Mouse (Mus musculus): Measurements from ENCODE around the gene Dnajc21. TPM values are rescaled to one million over a fixed set of nuclear protein-coding genes. Genes with fewer than 3 reads are reported as not detected.
A peak's percentile ranks its signal among the peaks of the same experiment; 100 is the strongest.

Gene Dnajc21
- polyA plus RNA-seq, 1 experiment from 2014 or later: 10.4 TPM

GRCm38 (mm10) chr15:10463555-10463954 is 6.8 kb downstream of the Dnajc21 start:
- no peak for DNase-seq

GRCm38 (mm10) chr15:10460986-10461385 is 9.3 kb downstream of the Dnajc21 start:
- no peak for DNase-seq
- H3K9me3 ChIP-seq (ENCODE audit: control insufficient read depth, low read length): no peaks in the 10 kb centered on the region
- H3K4me3 ChIP-seq (replicated peaks; ENCODE audit: low read depth, low read length): no peak overlapping the region
- no peak overlapping the region for H3K9ac ChIP-seq (replicated peaks; ENCODE audit: low read length)
- peaks cover 40% of the 10 kb centered on the region for H3K36me3 ChIP-seq (ENCODE audit: control insufficient read depth, insufficient read depth, low read length)
- H3K27ac ChIP-seq (replicated peaks; ENCODE audit: low read depth, low read length): no peak overlapping the region
- no peaks in the 10 kb centered on the region for H3K4me1 ChIP-seq (ENCODE audit: control insufficient read depth, insufficient read depth, low read length)
- H3K4me2 ChIP-seq (ENCODE audit: low read length): no peak overlapping the region
- no peaks in the 10 kb centered on the region for H3K27me3 ChIP-seq (ENCODE audit: control insufficient read depth, insufficient read depth, low read length)
- no peak for ATAC-seq (ENCODE audit: low FRiP score, low TSS enrichment)
- 95% methylated on average over 12 of the region's 12 CpGs for whole genome bisulfite sequencing

More at GRCm38 (mm10) chr15:10463555-10463954, 6.8 kb downstream of the Dnajc21 start:
- peaks cover 31% of the 10 kb centered on the region for H3K36me3 ChIP-seq (ENCODE audit: control insufficient read depth, insufficient read depth, low read length)
- H3K4me1 ChIP-seq (ENCODE audit: control insufficient read depth, insufficient read depth, low read length): 0 out of 2 replicates have a peak, but pooled peaks cover 4% of the 10 kb centered on the region
- no peak overlapping the region for H3K27ac ChIP-seq (replicated peaks; ENCODE audit: low read depth, low read length)
- ATAC-seq (ENCODE audit: low FRiP score, low TSS enrichment): no peak
- no peak overlapping the region for H3K4me2 ChIP-seq (ENCODE audit: low read length)
- no peak overlapping the region for H3K9ac ChIP-seq (replicated peaks; ENCODE audit: low read length)
- 94% methylated on average over 5 of the region's 5 CpGs for WGBS
- no peaks in the 10 kb centered on the region for H3K27me3 ChIP-seq (ENCODE audit: control insufficient read depth, insufficient read depth, low read length)
- H3K4me3 ChIP-seq (replicated peaks; ENCODE audit: low read depth, low read length): no peak overlapping the region
- H3K9me3 ChIP-seq (ENCODE audit: control insufficient read depth, low read length): no peaks in the 10 kb centered on the region

- Histone ChIP-seq H3K36me3 (ENCODE audit: control insufficient read depth, insufficient read depth, low read length) (peaks cover 48% of the 10 kb centered on the region), H3K4me2 (ENCODE audit: low read length) (no peak overlapping the region), H3K9ac (replicated peaks; ENCODE audit: low read length) (no peak overlapping the region), H3K27ac (replicated peaks; ENCODE audit: low read depth, low read length) (no peak overlapping the region), H3K4me3 (replicated peaks; ENCODE audit: low read depth, low read length) (no peak overlapping the region), H3K27me3 (ENCODE audit: control insufficient read depth, insufficient read depth, low read length) (no peaks in the 10 kb centered on the region), H3K9me3 (ENCODE audit: control insufficient read depth, low read length) (no peaks in the 10 kb centered on the region), H3K4me1 (ENCODE audit: control insufficient read depth, insufficient read depth, low read length) (no peaks in the 10 kb centered on the region)
- no peak for ATAC-seq (ENCODE audit: low FRiP score, low TSS enrichment)
- WGBS: 60% methylated on average over 3 of the region's 3 CpGs
- no peak for DNase-seq
These were observed 23.2 kb downstream of the Dnajc21 start for GRCm38 (mm10) chr15:10447102-10447501.

- DNase-seq (no peak), ATAC-seq (ENCODE audit: low FRiP score, low TSS enrichment) (no peak)
- no peaks in the 10 kb centered on the region for H3K9me3 ChIP-seq (ENCODE audit: control insufficient read depth, low read length)
- no peak overlapping the region for H3K9ac ChIP-seq (replicated peaks; ENCODE audit: low read length)
- H3K4me2 ChIP-seq (ENCODE audit: low read length): no peak overlapping the region
- peaks cover 31% of the 10 kb centered on the region for H3K36me3 ChIP-seq (ENCODE audit: control insufficient read depth, insufficient read depth, low read length)
- no peak overlapping the region for H3K27ac ChIP-seq (replicated peaks; ENCODE audit: low read depth, low read length)
- H3K4me3 ChIP-seq (replicated peaks; ENCODE audit: low read depth, low read length): no peak overlapping the region
- no peaks in the 10 kb centered on the region for H3K4me1 ChIP-seq (ENCODE audit: control insufficient read depth, insufficient read depth, low read length)
- WGBS: 61% methylated on average over 1 of the region's 1 CpGs
- H3K27me3 ChIP-seq (ENCODE audit: control insufficient read depth, insufficient read depth, low read length): no peaks in the 10 kb centered on the region
These were observed 28.0 kb downstream of the Dnajc21 start for GRCm38 (mm10) chr15:10442275-10442674.

GRCm38 (mm10) chr15:10441493-10441892 is 28.8 kb downstream of the Dnajc21 start:
- H3K36me3 ChIP-seq (ENCODE audit: control insufficient read depth, insufficient read depth, low read length): peaks cover 27% of the 10 kb centered on the region
- ATAC-seq (ENCODE audit: low FRiP score, low TSS enrichment): no peak
- no peak overlapping the region for H3K27ac ChIP-seq (replicated peaks; ENCODE audit: low read depth, low read length)
- DNase-seq: no peak
- H3K9me3 ChIP-seq (ENCODE audit: control insufficient read depth, low read length): no peaks in the 10 kb centered on the region
- H3K4me1 ChIP-seq (ENCODE audit: control insufficient read depth, insufficient read depth, low read length): no peaks in the 10 kb centered on the region
- WGBS: 92% methylated on average over 9 of the region's 9 CpGs
- no peak overlapping the region for H3K4me3 ChIP-seq (replicated peaks; ENCODE audit: low read depth, low read length)
- H3K9ac ChIP-seq (replicated peaks; ENCODE audit: low read length): no peak overlapping the region
- no peak overlapping the region for H3K4me2 ChIP-seq (ENCODE audit: low read length)
- no peaks in the 10 kb centered on the region for H3K27me3 ChIP-seq (ENCODE audit: control insufficient read depth, insufficient read depth, low read length)

- Histone ChIP-seq H3K36me3 (ENCODE audit: control insufficient read depth, insufficient read depth, low read length) (peaks cover 23% of the 10 kb centered on the region), H3K9me3 (ENCODE audit: control insufficient read depth, low read length) (no peaks in the 10 kb centered on the region), H3K27me3 (ENCODE audit: control insufficient read depth, insufficient read depth, low read length) (no peaks in the 10 kb centered on the region), H3K27ac (replicated peaks; ENCODE audit: low read depth, low read length) (no peak overlapping the region), H3K9ac (replicated peaks; ENCODE audit: low read length) (no peak overlapping the region), H3K4me3 (replicated peaks; ENCODE audit: low read depth, low read length) (no peak overlapping the region), H3K4me1 (ENCODE audit: control insufficient read depth, insufficient read depth, low read length) (no peaks in the 10 kb centered on the region), H3K4me2 (ENCODE audit: low read length) (no peak overlapping the region)
- ATAC-seq (ENCODE audit: low FRiP score, low TSS enrichment): no peak
- DNase-seq: peak; percentile 45
- 83% methylated on average over 6 of the region's 6 CpGs for WGBS
These were observed 30.4 kb downstream of the Dnajc21 start for GRCm38 (mm10) chr15:10439963-10440362.

GRCm38 (mm10) chr15:10436893-10437292 is 33.4 kb downstream of the Dnajc21 start:
- H3K36me3 ChIP-seq (ENCODE audit: control insufficient read depth, insufficient read depth, low read length): peaks cover 15% of the 10 kb centered on the region
- no peak overlapping the region for H3K27ac ChIP-seq (replicated peaks; ENCODE audit: low read depth, low read length)
- H3K27me3 ChIP-seq (ENCODE audit: control insufficient read depth, insufficient read depth, low read length): no peaks in the 10 kb centered on the region
- no peak for ATAC-seq (ENCODE audit: low FRiP score, low TSS enrichment)
- no peak overlapping the region for H3K4me2 ChIP-seq (ENCODE audit: low read length)
- no peak overlapping the region for H3K4me3 ChIP-seq (replicated peaks; ENCODE audit: low read depth, low read length)
- WGBS: 92% methylated on average over 1 of the region's 1 CpGs
- no peaks in the 10 kb centered on the region for H3K4me1 ChIP-seq (ENCODE audit: control insufficient read depth, insufficient read depth, low read length)
- no peaks in the 10 kb centered on the region for H3K9me3 ChIP-seq (ENCODE audit: control insufficient read depth, low read length)
- no peak for DNase-seq
- H3K9ac ChIP-seq (replicated peaks; ENCODE audit: low read length): no peak overlapping the region

- WGBS: 94% methylated on average over 13 of the region's 13 CpGs
- Histone ChIP-seq H3K4me1 (ENCODE audit: control insufficient read depth, insufficient read depth, low read length) (no peaks in the 10 kb centered on the region), H3K27me3 (ENCODE audit: control insufficient read depth, insufficient read depth, low read length) (no peaks in the 10 kb centered on the region), H3K4me3 (replicated peaks; ENCODE audit: low read depth, low read length) (no peak overlapping the region), H3K9ac (replicated peaks; ENCODE audit: low read length) (no peak overlapping the region), H3K27ac (replicated peaks; ENCODE audit: low read depth, low read length) (no peak overlapping the region), H3K9me3 (ENCODE audit: control insufficient read depth, low read length) (no peaks in the 10 kb centered on the region), H3K4me2 (ENCODE audit: low read length) (no peak overlapping the region), H3K36me3 (ENCODE audit: control insufficient read depth, insufficient read depth, low read length) (no peaks in the 10 kb centered on the region)
- DNase-seq (no peak), ATAC-seq (ENCODE audit: low FRiP score, low TSS enrichment) (no peak)
These were observed 43.6 kb downstream of the Dnajc21 start for GRCm38 (mm10) chr15:10426545-10427266.

GRCm38 (mm10) chr15:10426124-10426523 is 44.2 kb downstream of the Dnajc21 start:
- Histone ChIP-seq H3K4me1 (ENCODE audit: control insufficient read depth, insufficient read depth, low read length) (no peaks in the 10 kb centered on the region), H3K9me3 (ENCODE audit: control insufficient read depth, low read length) (no peaks in the 10 kb centered on the region), H3K27ac (replicated peaks; ENCODE audit: low read depth, low read length) (no peak overlapping the region), H3K27me3 (ENCODE audit: control insufficient read depth, insufficient read depth, low read length) (no peaks in the 10 kb centered on the region), H3K9ac (replicated peaks; ENCODE audit: low read length) (no peak overlapping the region), H3K4me2 (ENCODE audit: low read length) (no peak overlapping the region), H3K4me3 (replicated peaks; ENCODE audit: low read depth, low read length) (no peak overlapping the region), H3K36me3 (ENCODE audit: control insufficient read depth, insufficient read depth, low read length) (no peaks in the 10 kb centered on the region)
- WGBS: 95% methylated on average over 6 of the region's 6 CpGs
- ATAC-seq (ENCODE audit: low FRiP score, low TSS enrichment) (no peak), DNase-seq (no peak)

Measured in midbrain, embryonic 14.5 days (tissue).